Mouse (Mus musculus) heart, adult 2 months (tissue): ENCODE results near the gene Akap9. TPM values are rescaled to one million over a fixed set of nuclear protein-coding genes. Genes with fewer than 3 reads are reported as not detected.

Experiments used
- DNase-seq, 2 experiments: peaks; one replicate each; pipeline ENCODE4 v3.0.0; 2021
- H3K27ac ChIP-seq: fragments of 200-600 bp; 2 replicates; pipeline ENCODE4 v1.8.1; 2022
- H3K27me3 ChIP-seq: fragments of 200-500 bp; 2 replicates; pipeline ENCODE4 v1.6.1; 2012; ENCODE audit warnings: mild to moderate bottlenecking, low read length, inconsistent platforms, mixed read lengths; ENCODE audit not compliant: control insufficient read depth, insufficient read depth
- H3K36me3 ChIP-seq: fragments of 200-500 bp; 2 replicates; pipeline ENCODE4 v1.6.1; 2012; ENCODE audit warnings: low read length, inconsistent platforms; ENCODE audit not compliant: control insufficient read depth, insufficient read depth
- H3K4me1 ChIP-seq: fragments of 200-500 bp; 2 replicates; pipeline ENCODE4 v1.6.1; 2011; ENCODE audit warnings: low read length; ENCODE audit not compliant: control insufficient read depth, insufficient read depth
- H3K4me3 ChIP-seq: fragments of 200-600 bp; 2 replicates; pipeline ENCODE4 v1.8.1; 2022
- H3K79me2 ChIP-seq: fragments of 200-500 bp; replicated peaks from 2 replicates; pipeline ENCODE4 v1.6.1; 2012; ENCODE audit warnings: mild to moderate bottlenecking, inconsistent platforms, low read length, moderate library complexity, mixed read lengths; ENCODE audit not compliant: control insufficient read depth, insufficient read depth
- H3K9ac ChIP-seq: fragments of 200-500 bp; 2 replicates; pipeline ENCODE4 v1.6.1; 2012; ENCODE audit warnings: low read depth, mild to moderate bottlenecking, control low read depth, inconsistent platforms, low read length, mixed read lengths
- CTCF ChIP-seq: fragments of 200-600 bp; IDR thresholded peaks from 2 replicates; pipeline ENCODE4 v1.8.1; 2022; ENCODE audit warnings: antibody characterized with exemption, mild to moderate bottlenecking, moderate library complexity
- EP300 ChIP-seq: fragments of 200-500 bp; IDR thresholded peaks from 2 replicates; pipeline ENCODE4 v1.6.1; 2011; ENCODE audit warnings: low read depth, low read length, control low read depth; ENCODE audit not compliant: insufficient read depth
- POLR2A ChIP-seq: fragments of 200-500 bp; IDR thresholded peaks from 2 replicates; pipeline ENCODE4 v1.6.1; 2011; ENCODE audit warnings: mild to moderate bottlenecking, low read depth, low read length, control low read depth; ENCODE audit not compliant: insufficient read depth
- WGBS: fragments of 180-500 bp; shearing (Covaris S2); methylation state at CpG from one replicate; pipeline ENCODE4 v1.1.7; 2018; 5-methylcytosine and 5-hydroxymethylcytosine counted together
- intact Hi-C: fragments of 180-260 bp; cut with DNase I; formaldehyde crosslinking; loops from one replicate; pipeline ENCODE4 v1.15.1; 2025
- polyA plus RNA-seq: library from polyadenylated mRNA; depleted of rRNA; stranded (reverse); fragments of >200 nt; gene quantifications from 2 replicates; pipeline ENCODE4 v1.2.3, GENCODE M21; 2012
- total RNA-seq, 2 experiments: library from RNA; stranded (reverse); gene quantifications; 2 replicates each; pipeline ENCODE4 v1.2.3; 2021

The Akap9 gene
- total and polyA plus RNA-seq, 3 experiments: 4.4 to 45.3 (median 37.5) TPM

- H3K4me1 ChIP-seq: no peaks in the 10 kb centered on the region
- intact Hi-C loops: no loop called here
- 95% methylated on average over 2 of the region's 2 CpGs for WGBS
These were observed 5.5 kb upstream of the Akap9 start for GRCm38 (mm10) chr5:3922350-3922749.

GRCm38 (mm10) chr5:3926666-3927065 lies 1.2 kb upstream of the Akap9 start:
- Histone ChIP-seq H3K27ac (no peak overlapping the region), H3K4me1 (peaks cover 6% of the 10 kb centered on the region), H3K27me3 (no peaks in the 10 kb centered on the region), H3K36me3 (peaks cover 2% of the 10 kb centered on the region), H3K79me2 (peaks cover 1% of the 10 kb centered on the region; the same call in 1 of the 2 replicates), H3K9ac (no peak overlapping the region), H3K4me3 (no peak overlapping the region)
- intact Hi-C loops: no loop called here
- 65% methylated on average over 4 of the region's 4 CpGs for WGBS
- TF ChIP-seq POLR2A (no peak), EP300 (no peak), CTCF (no peak)
- DNase-seq: no peak

More at GRCm38 (mm10) chr5:3922350-3922749, 5.5 kb upstream of the Akap9 start:
- H3K4me3 ChIP-seq: no peak overlapping the region
- no peak for DNase-seq
- no peaks in the 10 kb centered on the region for H3K79me2 ChIP-seq
- no peaks in the 10 kb centered on the region for H3K36me3 ChIP-seq
- H3K27me3 ChIP-seq: no peaks in the 10 kb centered on the region
- TF ChIP-seq POLR2A (no peak), CTCF (no peak), EP300 (no peak)
- no peak overlapping the region for H3K27ac ChIP-seq
- H3K9ac ChIP-seq: no peak overlapping the region

GRCm38 (mm10) chr5:3928690-3929046 lies 814 bp downstream of the Akap9 start:
- Histone ChIP-seq H3K79me2 (peaks cover 4% of the 10 kb centered on the region), H3K36me3 (peaks cover 2% of the 10 kb centered on the region), H3K4me3 (peak overlapping the region; percentile 89), H3K27me3 (no peaks in the 10 kb centered on the region), H3K27ac (peak overlapping the region; percentile 91), H3K4me1 (peaks cover 6% of the 10 kb centered on the region), H3K9ac (peak overlapping the region; percentile 100)
- TF ChIP-seq EP300 (no peak), CTCF (no peak), POLR2A (no peak)
- WGBS: 0% methylated on average over 12 of the region's 12 CpGs
- intact Hi-C loops: no loop called here
- peak; percentile 38 to 58 for DNase-seq

- 75% methylated on average over 5 of the region's 5 CpGs for WGBS
- H3K79me2 ChIP-seq: peaks cover 7% of the 10 kb centered on the region
- DNase-seq: no peak
These were observed 2.9 kb downstream of the Akap9 start for GRCm38 (mm10) chr5:3930760-3931159.

GRCm38 (mm10) chr5:3931636-3932035 lies 3.8 kb downstream of the Akap9 start:
- no peak overlapping the region for H3K4me3 ChIP-seq
- no peak for DNase-seq
- 94% methylated on average over 3 of the region's 3 CpGs for WGBS

More at GRCm38 (mm10) chr5:3930760-3931159, 2.9 kb downstream of the Akap9 start:
- TF ChIP-seq EP300 (no peak), POLR2A (no peak), CTCF (no peak)
- H3K9ac ChIP-seq: no peak overlapping the region
- H3K4me3 ChIP-seq: no peak overlapping the region
- H3K4me1 ChIP-seq: peaks cover 7% of the 10 kb centered on the region
- no peaks in the 10 kb centered on the region for H3K27me3 ChIP-seq
- intact Hi-C loops: no loop called here
- H3K27ac ChIP-seq: no peak overlapping the region
- peaks cover 3% of the 10 kb centered on the region for H3K36me3 ChIP-seq

GRCm38 (mm10) chr5:3933551-3933950 lies 5.7 kb downstream of the Akap9 start:
- Histone ChIP-seq H3K27me3 (no peaks in the 10 kb centered on the region), H3K79me2 (peaks cover 10% of the 10 kb centered on the region), H3K9ac (no peak overlapping the region), H3K36me3 (peaks cover 3% of the 10 kb centered on the region), H3K4me3 (no peak overlapping the region), H3K4me1 (peaks cover 9% of the 10 kb centered on the region), H3K27ac (no peak overlapping the region)
- DNase-seq: no peak
- TF ChIP-seq POLR2A (no peak), EP300 (no peak), CTCF (no peak)
- intact Hi-C loops: no loop called here
- WGBS: 96% methylated on average over 3 of the region's 3 CpGs

More at GRCm38 (mm10) chr5:3931636-3932035, 3.8 kb downstream of the Akap9 start:
- intact Hi-C loops: no loop called here
- Histone ChIP-seq H3K9ac (no peak overlapping the region), H3K79me2 (peaks cover 8% of the 10 kb centered on the region), H3K27me3 (no peaks in the 10 kb centered on the region), H3K36me3 (peaks cover 3% of the 10 kb centered on the region), H3K27ac (no peak overlapping the region), H3K4me1 (peaks cover 9% of the 10 kb centered on the region)
- TF ChIP-seq EP300 (no peak), CTCF (no peak), POLR2A (no peak)
